Mouse (Mus musculus) heart, adult 9 months (tissue): ENCODE data around the gene Foxp1.

Experiments
- DNase-seq, 2 experiments: peaks; one replicate each; pipeline ENCODE4 v3.0.0; 2022; ENCODE audit warnings: low spot score in 2 of 2

The Foxp1 gene

DNA sequence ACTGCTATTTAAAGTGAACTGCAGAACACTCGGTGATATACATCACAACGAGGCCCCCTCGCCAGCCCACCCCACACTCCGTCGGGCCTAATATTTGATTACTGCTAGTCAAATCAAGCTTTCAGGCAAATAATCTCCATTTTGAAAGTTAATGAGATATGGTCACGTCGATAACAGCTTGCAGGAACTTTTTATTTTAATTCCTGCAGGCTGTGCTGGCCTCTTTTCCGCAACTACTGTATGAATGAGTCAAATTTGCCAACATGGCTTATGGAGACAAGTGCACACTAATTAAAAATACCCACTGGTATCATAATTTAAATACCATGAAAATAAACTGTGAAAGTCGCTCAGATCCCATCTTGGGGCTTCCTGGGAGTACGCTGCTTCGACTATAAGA is 385.4 kb downstream of the Foxp1 start:
- no peak for DNase-seq

- no peak for DNase-seq
These were observed 386.4 kb downstream of the Foxp1 start for GRCm38 (mm10) chr6:99135938-99136729.

DNA sequence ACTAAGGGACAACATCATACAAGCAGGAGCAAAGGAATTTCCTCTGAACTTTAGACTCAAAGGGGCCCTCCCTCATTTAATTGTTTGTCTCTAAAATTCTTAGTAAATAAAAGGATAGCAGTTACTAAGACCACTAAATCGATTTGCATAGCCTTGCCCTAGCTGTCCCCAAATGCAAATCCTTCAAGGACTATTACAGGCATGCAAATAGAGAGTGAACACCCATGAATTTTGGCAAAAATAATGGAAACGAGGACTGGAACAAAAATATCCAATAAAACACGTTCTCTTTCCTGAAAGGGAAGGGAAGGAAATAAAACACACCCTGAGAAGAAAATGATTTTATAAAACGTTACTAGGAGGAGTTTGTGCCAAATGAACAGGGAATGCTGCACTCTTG is 390.7 kb downstream of the Foxp1 start:
- DNase-seq, result no peak

GRCm38 (mm10) chr6:99130758-99131410 is 391.6 kb downstream of the Foxp1 start:
- DNase-seq, result no peak

DNA sequence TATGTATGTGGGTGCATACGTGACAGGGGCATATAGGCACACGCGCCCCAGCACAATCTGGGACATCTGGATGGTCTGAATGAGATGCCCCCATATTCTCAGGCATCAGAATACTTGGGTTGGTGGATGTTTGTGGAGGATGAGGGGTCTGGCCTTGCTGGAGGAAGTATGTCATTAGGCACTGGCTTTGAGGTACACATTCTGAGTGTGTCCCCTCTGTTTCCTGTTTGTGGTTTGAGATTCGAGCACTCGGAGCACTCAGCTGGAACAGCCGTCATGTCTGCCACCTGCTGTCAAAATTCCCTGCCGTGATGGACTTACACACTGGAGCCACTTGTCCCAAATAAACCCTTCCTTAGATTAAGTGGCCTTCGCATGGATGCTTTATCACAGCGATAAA is 395.8 kb downstream of the Foxp1 start:
- DNase-seq, result no peak

DNA sequence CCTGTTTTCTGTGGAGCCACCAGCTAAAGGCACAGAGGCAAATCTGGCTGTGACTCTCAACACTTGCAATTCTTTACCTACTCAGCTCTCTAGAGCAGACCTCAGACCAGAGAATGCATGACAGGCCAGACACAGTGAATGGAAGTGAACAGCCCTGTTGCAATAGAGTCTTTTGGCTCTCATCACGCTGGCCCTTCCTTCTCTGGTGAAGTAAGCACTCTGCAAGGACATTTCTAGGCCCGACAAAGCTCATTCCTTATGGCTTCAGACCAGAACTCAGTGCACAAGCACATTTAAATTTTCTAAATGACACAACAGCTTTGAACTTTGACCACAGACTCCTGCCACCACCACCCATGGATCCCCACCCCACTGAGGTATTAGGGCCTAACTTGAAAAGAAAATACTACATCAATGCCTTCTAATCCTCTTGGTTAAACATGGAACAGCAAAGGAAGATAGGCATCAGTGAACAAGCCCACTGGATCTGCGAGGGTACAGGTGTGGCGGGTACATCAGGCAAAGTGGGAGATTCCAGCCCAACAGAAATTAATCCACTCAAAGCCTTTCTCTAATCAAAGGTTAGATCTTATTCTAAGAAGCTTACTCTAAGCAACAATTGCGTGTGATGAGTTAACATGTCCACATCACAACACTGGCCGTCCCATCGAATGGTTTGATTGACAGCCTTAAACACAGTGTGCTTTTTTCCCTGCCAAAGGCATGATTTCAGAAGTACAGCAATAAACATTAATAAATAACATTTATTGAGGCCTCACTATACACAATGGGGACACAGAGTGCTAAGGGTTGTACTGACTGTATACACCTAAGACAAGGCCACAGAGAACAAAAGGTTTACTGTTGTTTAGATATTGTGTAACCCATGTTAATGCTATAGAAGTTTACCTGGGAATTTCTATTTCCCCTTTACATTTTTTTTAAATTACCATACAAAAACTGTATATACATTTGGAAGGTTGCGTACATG is 401.4 kb downstream of the Foxp1 start:
- no peak for DNase-seq

DNA sequence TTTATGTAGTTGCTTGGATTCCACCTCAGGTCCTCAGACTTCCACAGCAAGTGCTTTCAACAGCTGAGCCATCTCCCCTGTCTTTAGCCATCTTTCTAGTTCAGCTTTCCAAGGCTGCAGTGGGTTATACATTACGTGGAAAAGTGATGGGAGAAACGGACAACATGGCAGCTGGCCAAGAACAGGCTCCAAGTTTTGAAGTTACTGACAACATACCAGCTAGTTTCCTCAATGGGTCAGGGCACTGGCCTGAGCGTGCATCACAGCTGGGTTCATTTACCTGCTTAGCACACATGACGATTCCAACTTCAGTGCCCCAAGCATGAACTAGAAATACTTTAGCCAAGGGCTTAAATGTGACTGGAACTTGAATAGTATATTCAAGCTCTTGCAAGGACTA is 404.0 kb downstream of the Foxp1 start:
- DNase-seq, result no peak

GRCm38 (mm10) chr6:99117411-99117810 is 405.1 kb downstream of the Foxp1 start:
- DNase-seq, result no peak

DNA sequence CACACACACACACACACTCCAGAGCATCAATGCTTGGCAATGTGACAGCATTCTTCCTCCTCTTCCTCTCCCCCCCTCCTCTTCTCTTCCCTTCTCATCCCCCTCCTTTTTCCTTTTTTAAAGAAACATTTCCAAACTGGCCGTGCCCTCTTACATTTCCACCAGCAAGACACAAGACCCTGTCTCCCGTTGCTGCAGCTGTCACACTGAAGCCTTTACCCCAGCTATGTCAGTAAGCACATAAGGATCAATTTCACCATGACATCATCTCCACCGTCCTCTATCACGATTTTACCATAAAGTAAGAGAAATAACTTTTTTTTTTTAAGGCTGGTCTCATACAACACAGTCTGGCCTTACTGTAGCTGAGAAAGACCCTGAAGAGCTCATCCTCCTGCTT is 410.7 kb downstream of the Foxp1 start:
- DNase-seq, result no peak

DNA sequence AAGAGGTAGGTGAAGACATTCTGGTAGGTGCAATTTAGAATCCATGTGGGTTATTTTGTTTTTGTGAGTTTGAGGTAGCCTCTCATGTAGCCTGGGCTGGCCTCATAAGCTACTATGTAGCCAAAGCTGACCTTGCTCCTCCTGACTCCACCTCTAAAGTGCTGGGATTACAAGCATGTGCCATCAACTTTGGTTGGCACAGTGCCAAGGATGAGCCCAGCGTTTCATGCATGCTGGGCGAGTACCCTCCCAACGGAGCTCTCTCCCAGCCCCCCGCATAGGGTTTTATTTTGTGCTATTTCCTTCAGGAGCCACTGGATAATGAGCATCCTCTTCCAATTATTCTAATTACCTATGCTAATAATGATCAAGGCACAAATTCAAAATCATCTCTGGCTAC is 414.1 kb downstream of the Foxp1 start:
- DNase-seq, result no peak

DNA sequence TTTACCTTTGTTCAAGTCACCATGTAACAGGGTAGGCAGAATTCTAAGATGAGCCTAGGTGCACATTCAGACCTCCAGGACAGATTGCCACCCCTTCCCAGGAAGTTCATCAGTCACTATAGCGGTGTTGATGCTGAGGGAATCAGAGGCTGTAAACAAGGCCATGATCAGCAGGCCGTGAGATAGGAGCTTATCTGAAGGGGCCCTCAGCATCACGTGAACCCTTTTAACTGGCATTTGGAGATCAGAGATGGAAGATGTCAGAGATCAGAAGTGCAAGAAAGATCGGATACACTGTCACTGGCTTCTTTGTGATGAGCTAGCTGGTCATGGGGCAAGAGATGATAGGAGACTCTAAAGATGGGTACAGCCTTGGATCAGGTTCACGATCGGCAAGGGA is 414.8 kb downstream of the Foxp1 start:
- DNase-seq, result no peak

DNA sequence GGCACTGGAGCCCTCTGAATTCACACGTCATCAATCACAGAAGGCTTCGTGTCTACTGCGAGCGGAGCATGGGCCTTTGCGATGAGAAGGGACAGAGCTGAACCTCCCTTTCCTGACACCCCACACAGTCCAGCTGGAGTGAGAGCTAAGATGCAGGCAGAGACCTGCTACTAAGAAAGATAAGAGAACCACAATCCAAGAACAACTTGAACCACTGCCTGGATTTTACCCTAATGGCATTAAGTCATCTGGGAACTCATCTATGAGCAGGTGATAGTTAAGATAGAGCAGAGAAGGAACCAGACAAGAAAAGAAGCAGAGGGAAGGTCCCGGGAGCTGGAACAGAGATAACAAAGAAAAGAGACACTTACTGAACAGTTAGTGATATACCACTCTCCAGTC is 415.4 kb downstream of the Foxp1 start:
- DNase-seq, result no peak

- no peak for DNase-seq
These were observed 416.5 kb downstream of the Foxp1 start for GRCm38 (mm10) chr6:99105979-99106378.

GRCm38 (mm10) chr6:99104446-99104845 is 418.1 kb downstream of the Foxp1 start:
- DNase-seq, result no peak

- DNase-seq, result no peak
These were observed 418.6 kb downstream of the Foxp1 start for GRCm38 (mm10) chr6:99103911-99104310.

DNA sequence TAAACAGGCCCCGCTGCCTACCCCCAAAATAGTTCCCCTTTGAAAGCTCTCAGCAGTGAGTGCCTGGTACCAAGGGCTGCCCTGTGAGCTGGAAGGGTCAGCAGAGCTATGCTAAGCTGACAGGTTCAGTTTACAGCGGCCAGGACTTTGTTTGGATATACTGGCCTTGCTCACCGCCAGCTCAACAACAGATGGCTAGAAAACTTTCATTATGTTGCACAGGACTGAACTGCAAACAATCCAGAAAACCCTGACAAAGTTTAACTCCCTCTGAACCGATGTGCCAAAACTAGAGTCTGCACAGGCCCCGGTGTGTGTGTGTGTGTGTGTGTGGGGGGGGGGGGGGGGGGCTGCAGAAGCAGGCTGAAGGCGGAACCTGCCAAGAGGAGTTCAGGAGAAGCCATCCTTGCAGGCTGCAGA is 421.0 kb downstream of the Foxp1 start:
- peak in 1 of 2 experiments; percentile 25 for DNase-seq

DNA sequence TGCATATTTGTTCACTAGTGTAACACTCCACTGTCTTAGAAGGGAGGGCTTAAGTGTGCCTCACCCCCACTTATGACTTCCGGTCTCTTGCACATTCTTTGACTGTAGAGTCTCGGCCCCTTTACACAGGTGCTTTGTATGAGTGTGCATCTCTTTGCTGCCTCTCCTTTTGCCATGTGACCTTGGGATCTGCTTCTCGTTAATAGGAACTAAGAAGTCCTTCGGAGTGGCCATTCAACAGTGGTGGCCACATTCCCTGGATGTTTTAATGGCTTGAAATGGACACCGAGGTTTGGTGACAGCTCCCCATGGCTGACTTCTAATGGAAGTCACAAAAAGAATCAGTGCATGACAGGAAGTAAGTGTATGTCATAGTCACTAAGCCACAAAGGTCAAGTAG is 422.2 kb downstream of the Foxp1 start:
- no peak for DNase-seq

DNA sequence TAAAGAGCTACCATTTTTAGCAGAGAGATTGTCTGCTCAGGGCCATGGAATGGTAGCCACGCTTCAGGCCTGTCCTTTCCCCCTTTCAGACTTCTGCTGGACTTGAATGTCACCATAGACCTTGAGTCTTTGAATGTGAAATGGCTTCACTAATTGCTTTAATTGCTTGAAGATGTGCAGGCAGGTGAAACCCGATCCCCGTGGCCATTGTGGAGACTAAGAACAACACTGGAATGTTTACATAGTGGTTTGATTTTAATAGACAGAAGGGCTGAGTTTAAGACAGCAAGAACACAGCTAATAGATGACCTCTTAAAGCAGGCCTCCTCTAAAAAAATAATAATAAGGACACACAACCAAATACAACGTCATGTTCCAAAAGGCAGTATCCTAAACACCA is 422.7 kb downstream of the Foxp1 start:
- no peak for DNase-seq

DNA sequence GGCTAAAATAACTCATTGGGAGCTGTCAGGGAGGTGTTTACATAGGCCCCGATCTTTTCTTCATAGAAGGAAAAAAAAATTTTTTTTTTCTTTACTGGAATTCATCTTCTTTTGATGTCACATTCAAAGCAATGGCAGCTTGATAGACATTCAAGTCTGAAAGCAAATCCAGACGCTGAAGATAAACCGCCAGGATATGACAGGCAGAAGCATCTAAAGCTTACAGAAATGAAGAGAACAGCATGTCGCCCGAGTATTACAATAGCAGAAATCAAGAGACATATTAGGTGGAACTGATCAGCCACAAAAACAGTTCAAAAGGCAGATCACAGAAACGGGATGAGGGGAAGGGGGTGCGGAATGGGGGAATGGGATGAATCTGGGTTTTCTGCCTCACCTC is 425.3 kb downstream of the Foxp1 start:
- no peak for DNase-seq

GRCm38 (mm10) chr6:99096776-99097166 is 425.8 kb downstream of the Foxp1 start:
- no peak for DNase-seq

DNA sequence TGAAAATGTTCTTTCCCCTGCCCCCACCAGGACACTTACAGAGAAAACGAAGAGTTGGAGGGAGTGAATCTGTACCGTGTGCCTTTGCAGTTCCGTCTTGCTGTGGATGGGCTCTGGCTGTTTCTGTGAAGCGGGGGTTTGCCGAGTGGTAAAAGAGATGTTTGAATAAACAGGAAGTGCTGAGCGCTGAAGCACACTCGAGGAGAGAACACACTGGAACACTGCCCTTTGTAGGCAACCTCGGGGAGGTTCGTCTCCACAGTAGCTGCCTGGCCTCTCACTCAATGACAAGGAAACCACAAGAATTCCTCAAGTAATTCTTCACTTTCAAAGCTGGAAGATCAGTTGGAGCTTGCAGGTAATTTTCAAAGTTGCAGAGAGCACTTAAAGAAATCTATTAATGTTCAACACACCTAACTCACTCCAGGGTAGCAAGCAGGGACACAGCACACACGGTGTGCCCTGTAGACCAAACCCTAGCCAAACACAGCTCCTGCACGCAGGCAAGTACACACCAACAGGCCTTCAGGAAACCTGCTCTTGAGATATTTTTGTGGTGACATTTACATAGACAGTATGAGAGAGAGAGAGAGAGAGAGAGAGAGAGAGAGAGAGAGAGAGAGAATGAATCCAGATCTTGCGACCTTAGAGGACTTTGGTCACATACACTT is 426.3 kb downstream of the Foxp1 start:
- DNase-seq, result peak; percentile 60 to 63
